Mouse (Mus musculus) forebrain, postnatal 0 days (tissue): ENCODE data around the gene Nme8. TPM values are rescaled to one million over a fixed set of nuclear protein-coding genes. Genes with fewer than 3 reads are reported as not detected.

Experiments used
- ATAC-seq: fragments of 200-750 bp; cut with Nextera tagmentation; 2 replicates; pipeline ENCODE4 v1.8.0; 2017; ENCODE audit warnings: mild to moderate bottlenecking, moderate library complexity
- DNase-seq: peaks from one replicate; pipeline ENCODE4 v3.0.0-alpha.2; 2015
- H3K27ac ChIP-seq: fragments of 300-500 bp; sonication (generic); 2 replicates; pipeline ENCODE4 v1.5.1; 2014; ENCODE audit warnings: low read depth, mild to moderate bottlenecking, antibody characterized with exemption, low read length, moderate library complexity, mixed read lengths
- H3K27me3 ChIP-seq: fragments of 300-500 bp; sonication (generic); 2 replicates; pipeline ENCODE4 v1.6.1; 2014; ENCODE audit warnings: mild to moderate bottlenecking, low read length, mixed read lengths; ENCODE audit not compliant: insufficient read depth
- H3K36me3 ChIP-seq: fragments of 300-500 bp; sonication (generic); 2 replicates; pipeline ENCODE4 v1.6.1; 2014; ENCODE audit warnings: mild to moderate bottlenecking, moderate library complexity; ENCODE audit not compliant: insufficient read depth
- H3K4me1 ChIP-seq: fragments of 300-500 bp; sonication (generic); 2 replicates; pipeline ENCODE4 v1.6.1; 2014; ENCODE audit warnings: antibody characterized with exemption; ENCODE audit not compliant: insufficient read depth
- H3K4me2 ChIP-seq: fragments of 300-500 bp; sonication (generic); 2 replicates; pipeline ENCODE4 v1.6.1; 2014; ENCODE audit warnings: low read depth, mild to moderate bottlenecking, moderate library complexity
- H3K4me3 ChIP-seq: fragments of 300-500 bp; sonication (generic); 2 replicates; pipeline ENCODE4 v1.5.1; 2014; ENCODE audit warnings: low read depth, low read length, mixed read lengths
- H3K9ac ChIP-seq: fragments of 300-500 bp; sonication (generic); 2 replicates; pipeline ENCODE4 v1.6.1; 2014; ENCODE audit warnings: mild to moderate bottlenecking
- H3K9me3 ChIP-seq: fragments of 300-500 bp; sonication (generic); 2 replicates; pipeline ENCODE4 v1.6.1; 2016; ENCODE audit warnings: low read length
- CTCF ChIP-seq: sonication (generic); IDR thresholded peaks from 2 replicates; pipeline ENCODE4 v1.5.1; 2016; ENCODE audit warnings: antibody characterized with exemption, control low read depth, low read depth
- WGBS: fragments of 180-500 bp; shearing (Covaris S2); extraction: QIAGEN DNeasy Blood & Tissue Kit; methylation state at CpG from one replicate; pipeline ENCODE4 v1.1.7; 2014; 5-methylcytosine and 5-hydroxymethylcytosine counted together
- polyA plus RNA-seq: library from polyadenylated mRNA; unstranded; fragments of >200 nt; fragmentation: Nextera tagmentation; extraction: Ambion mirVana; gene quantifications from 2 replicates; pipeline ENCODE4 v1.2.1, GENCODE M21; 2015
- total RNA-seq: library from RNA; depleted of rRNA; stranded (reverse); fragments of >200 nt; gene quantifications from 2 replicates; pipeline ENCODE4 v1.2.3, GENCODE M21; 2014

Nme8 gene
- total and polyA plus RNA-seq, 2 experiments from 2014 or later: not detected

DNA sequence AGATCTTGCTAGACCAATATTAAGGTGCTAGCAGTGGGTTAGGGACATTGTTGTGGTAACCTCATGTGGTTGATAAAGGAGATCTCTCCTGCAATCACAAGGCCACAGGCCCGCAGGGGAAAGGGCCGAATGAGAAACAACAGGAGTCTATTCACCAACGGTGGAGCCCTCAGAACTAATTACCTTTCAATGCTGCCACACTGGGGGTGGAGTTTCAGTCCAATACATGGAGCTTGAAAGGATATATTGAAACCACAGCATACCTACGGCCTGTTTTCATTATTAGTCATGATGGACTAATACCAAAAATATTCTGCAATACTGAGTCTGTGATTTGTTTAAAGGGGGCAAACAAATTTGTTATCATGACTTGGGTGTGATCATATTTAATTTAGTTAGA, 6.2 kb upstream of the Nme8 start:
- 17% methylated on average over 4 of the region's 4 CpGs for WGBS
- TF ChIP-seq CTCF: no peak
- DNase-seq (no peak), ATAC-seq (no peak)
- no peaks in the 10 kb centered on the region for H3K4me1 ChIP-seq
- no peaks in the 10 kb centered on the region for H3K36me3 ChIP-seq
- H3K9me3 ChIP-seq: no peaks in the 10 kb centered on the region
- no peak overlapping the region for H3K4me2 ChIP-seq
- no peak overlapping the region for H3K9ac ChIP-seq
- H3K27me3 ChIP-seq: no peaks in the 10 kb centered on the region
- no peak overlapping the region for H3K4me3 ChIP-seq
- no peak overlapping the region for H3K27ac ChIP-seq

DNA sequence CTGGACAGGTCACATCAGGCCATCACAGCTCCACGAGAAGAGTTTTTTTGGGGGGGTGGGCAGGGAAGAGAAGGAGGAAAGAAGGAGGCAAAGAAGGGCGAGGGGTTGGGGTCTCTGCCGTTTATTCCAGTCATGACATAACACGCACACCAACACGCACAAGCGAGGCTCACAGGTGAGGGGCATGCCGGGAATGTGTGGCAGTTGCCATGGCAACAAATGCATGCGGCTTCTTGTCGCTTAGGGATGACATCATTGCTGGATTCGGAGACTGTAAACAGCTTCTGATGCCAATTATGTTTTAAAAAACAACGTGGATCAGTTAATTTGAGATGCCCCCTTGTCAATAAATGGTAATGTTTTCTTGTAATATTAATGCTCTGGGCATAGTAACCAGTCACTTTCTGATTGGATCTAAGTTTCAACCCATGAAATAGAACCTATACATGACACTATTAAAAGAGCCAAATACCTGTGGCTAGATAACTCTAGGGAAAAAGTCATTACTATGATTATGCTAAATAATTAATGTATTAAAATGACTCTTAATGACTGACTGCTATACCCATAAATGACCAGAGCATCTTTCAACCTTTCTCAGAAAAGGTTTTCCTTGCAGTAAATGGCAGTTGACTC, 4.0 kb upstream of the Nme8 start:
- Histone ChIP-seq H3K9me3 (no peaks in the 10 kb centered on the region), H3K4me1 (no peaks in the 10 kb centered on the region), H3K4me2 (peak overlapping the region; percentile 41), H3K27me3 (no peaks in the 10 kb centered on the region; the same call in 1 of the 2 replicates), H3K36me3 (no peaks in the 10 kb centered on the region), H3K27ac (no peak overlapping the region), H3K4me3 (peak overlapping the region; percentile 26), H3K9ac (no peak overlapping the region)
- no peak for TF ChIP-seq CTCF
- DNase-seq: peak; percentile 90
- ATAC-seq: peak; percentile 95
- 36% methylated on average over 11 of the region's 11 CpGs for WGBS

DNA sequence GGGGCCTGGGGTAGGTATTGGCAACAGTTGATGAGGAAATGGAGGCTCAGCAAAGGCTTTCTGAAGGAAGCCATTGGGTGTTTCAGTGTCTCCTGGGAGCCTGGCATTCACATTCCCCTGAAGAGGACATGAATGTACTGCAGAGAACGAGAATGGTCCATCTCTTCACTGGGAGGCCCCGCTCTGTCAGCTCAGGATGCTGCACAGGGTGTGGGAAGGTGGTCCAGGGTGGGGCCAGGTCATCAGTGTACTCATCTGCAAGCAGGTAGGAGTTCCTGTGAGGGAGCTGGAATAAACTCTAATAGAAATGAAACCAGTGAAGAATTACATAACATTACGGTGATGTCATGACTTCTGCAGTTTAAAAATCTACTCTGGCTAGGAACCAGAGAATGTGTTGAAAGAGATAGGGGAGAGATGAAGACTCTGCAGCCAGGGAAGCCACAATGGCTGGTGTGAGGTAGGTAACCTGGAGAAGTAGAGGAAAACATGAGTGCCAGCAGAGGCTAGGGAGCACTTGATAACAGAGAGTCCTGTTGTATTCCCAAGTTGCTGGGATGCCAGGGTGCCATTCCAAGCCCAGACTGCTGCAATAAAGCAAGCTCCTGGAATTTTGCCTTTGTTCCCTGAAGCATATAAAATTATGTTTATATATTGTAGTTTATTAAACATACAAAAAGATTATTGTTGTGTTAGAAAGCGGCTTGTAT, 3.3 kb upstream of the Nme8 start:
- H3K36me3 ChIP-seq: no peaks in the 10 kb centered on the region
- no peak overlapping the region for H3K9ac ChIP-seq
- no peaks in the 10 kb centered on the region for H3K4me1 ChIP-seq
- H3K4me3 ChIP-seq: peak overlapping the region; percentile 26
- no peak for TF ChIP-seq CTCF
- H3K4me2 ChIP-seq: peak overlapping the region; percentile 41
- WGBS: 84% methylated on average over 4 of the region's 4 CpGs
- DNase-seq (no peak), ATAC-seq (peak; percentile 42; the same call in 1 of the 2 replicates)
- no peak overlapping the region for H3K27ac ChIP-seq
- H3K27me3 ChIP-seq: no peaks in the 10 kb centered on the region; the same call in 1 of the 2 replicates
- H3K9me3 ChIP-seq: no peaks in the 10 kb centered on the region

DNA sequence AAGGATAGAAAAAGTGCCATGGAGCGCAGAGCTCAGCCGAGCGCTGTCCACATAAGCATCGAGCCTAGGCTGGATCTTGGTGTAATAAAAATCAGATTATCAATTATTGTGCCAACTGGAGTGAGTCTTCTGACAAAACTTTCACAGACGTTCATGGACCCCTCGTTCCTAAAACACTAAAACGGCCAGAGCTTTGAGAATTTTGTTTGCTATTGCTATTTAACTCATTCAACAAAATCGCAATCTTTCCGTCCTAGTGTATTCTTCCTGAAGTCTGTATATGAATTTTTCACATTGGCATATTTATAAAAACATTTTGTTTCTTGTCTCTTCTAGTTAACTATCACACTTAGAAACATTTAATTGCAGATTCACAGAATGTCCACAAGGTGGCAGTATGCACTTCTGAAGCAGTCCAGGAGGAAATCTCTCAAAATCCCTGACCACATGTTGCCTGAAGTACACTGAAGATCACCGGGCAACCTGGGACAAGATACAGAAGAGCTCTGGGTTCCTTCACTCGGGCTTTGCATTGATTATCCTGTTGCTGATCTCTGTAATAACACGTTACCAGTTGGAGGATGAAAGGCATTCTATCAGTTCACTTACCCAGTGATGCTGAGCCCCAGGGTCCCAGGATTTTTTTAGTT, 1.1 kb upstream of the Nme8 start:
- no peaks in the 10 kb centered on the region; the same call in 1 of the 2 replicates for H3K27me3 ChIP-seq
- TF ChIP-seq CTCF: peak; percentile 92
- no peak overlapping the region for H3K27ac ChIP-seq
- H3K9ac ChIP-seq: no peak overlapping the region
- H3K4me3 ChIP-seq: no peak overlapping the region
- no peak overlapping the region for H3K4me2 ChIP-seq
- H3K4me1 ChIP-seq: no peaks in the 10 kb centered on the region
- ATAC-seq: peak; percentile 30
- WGBS: 27% methylated on average over 12 of the region's 12 CpGs
- H3K9me3 ChIP-seq: no peaks in the 10 kb centered on the region
- DNase-seq: peak; percentile 72
- no peaks in the 10 kb centered on the region for H3K36me3 ChIP-seq

DNA sequence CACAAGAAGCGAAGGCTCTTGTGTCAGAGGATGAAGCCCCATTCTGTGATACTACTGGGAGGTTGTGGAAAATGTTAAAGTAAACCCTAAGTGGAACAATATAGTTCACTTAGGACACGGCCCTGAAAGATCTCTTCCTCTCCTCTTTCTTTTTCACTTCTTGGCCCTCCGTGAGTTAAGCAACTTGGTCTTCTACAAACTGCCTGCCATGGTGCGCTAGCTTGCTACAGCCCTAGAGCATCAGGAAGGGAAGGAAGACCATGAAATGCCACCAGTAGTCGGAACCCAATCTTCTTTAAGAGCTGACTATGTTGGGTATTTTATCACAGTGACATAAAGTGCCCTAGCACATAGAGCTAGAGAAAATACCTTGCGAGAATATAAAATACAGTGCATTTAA, 7.2 kb downstream of the Nme8 start:
- no peak for DNase-seq

DNA sequence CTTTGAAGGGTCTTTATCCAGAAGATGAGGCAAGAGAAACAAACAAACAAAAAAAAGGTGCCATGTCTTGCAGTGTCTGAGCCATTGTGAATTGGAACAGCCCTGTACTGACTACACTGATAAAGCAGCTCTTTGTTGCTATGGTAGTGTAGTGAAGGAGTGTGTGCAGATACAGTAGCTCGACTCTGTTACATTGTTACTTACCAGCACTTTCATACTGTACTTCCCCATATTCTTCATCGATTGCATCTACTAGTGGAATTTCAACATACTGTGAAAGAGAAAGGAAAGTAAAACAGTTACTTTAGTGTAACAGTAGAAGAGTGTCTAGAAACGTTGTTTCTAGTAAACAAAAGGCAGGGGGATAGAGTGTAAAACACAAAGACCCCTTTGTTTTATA, 7.6 kb downstream of the Nme8 start:
- Histone ChIP-seq H3K4me2 (no peak overlapping the region), H3K36me3 (no peaks in the 10 kb centered on the region), H3K27me3 (no peaks in the 10 kb centered on the region), H3K9ac (no peak overlapping the region), H3K9me3 (no peaks in the 10 kb centered on the region), H3K4me1 (no peaks in the 10 kb centered on the region), H3K4me3 (no peak overlapping the region), H3K27ac (no peak overlapping the region)
- ATAC-seq: no peak
- 51% methylated on average over 3 of the region's 3 CpGs for WGBS
- no peak for DNase-seq
- TF ChIP-seq CTCF: no peak

More for the DNA sequence above, 7.2 kb downstream of the Nme8 start:
- Histone ChIP-seq H3K4me2 (no peak overlapping the region), H3K9ac (no peak overlapping the region), H3K36me3 (no peaks in the 10 kb centered on the region), H3K9me3 (no peaks in the 10 kb centered on the region), H3K27ac (no peak overlapping the region), H3K4me3 (no peak overlapping the region), H3K27me3 (no peaks in the 10 kb centered on the region), H3K4me1 (no peaks in the 10 kb centered on the region)
- ATAC-seq: no peak
- no peak for TF ChIP-seq CTCF
- WGBS: 82% methylated on average over 6 of the region's 6 CpGs

DNA sequence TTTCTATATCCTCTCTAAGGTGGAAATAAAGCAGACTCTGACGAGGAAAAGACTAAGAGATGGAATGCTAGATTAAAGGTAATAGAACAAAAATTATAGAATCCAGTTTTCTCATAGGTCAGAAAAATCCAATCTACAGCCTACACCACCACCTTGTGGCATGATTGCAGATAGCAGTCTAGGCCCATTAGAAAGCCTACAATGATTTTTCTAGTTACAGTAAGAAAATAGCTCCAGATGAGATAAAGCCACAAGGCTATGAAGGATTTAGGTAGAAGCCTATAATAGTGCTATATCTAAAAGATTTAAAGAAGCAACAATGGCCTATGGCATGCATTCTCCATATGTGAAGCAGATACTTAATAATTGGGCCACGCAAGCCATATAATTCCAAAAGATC, 13.6 kb downstream of the Nme8 start:
- ATAC-seq (peak; percentile 76), DNase-seq (peak; percentile 85)
- H3K4me1 ChIP-seq: no peaks in the 10 kb centered on the region
- H3K27me3 ChIP-seq: no peaks in the 10 kb centered on the region
- no peak overlapping the region for H3K4me2 ChIP-seq
- no peaks in the 10 kb centered on the region for H3K9me3 ChIP-seq
- no peaks in the 10 kb centered on the region for H3K36me3 ChIP-seq
- H3K9ac ChIP-seq: no peak overlapping the region
- TF ChIP-seq CTCF: peak; percentile 84
- H3K4me3 ChIP-seq: no peak overlapping the region
- no peak overlapping the region for H3K27ac ChIP-seq
- 53% methylated on average over 2 of the region's 2 CpGs for WGBS
